Mouse (Mus musculus): ENCODE measurements around the gene Gde1.

- TF ChIP-seq POLR2A (IDR thresholded peaks at IDR 0.05; ENCODE audit: low read depth, low read length) (no peak), CTCF (IDR thresholded peaks at IDR 0.05; ENCODE audit: borderline replicate concordance, insufficient read depth, low read length) (no peak)
Measured at GRCm38 (mm10) chr7:118747891-118748672, 42.5 kb upstream of the Gde1 start.

Measured in embryonic fibroblast, embryonic 13.5 days (primary cell).